In the genomic region with DNA sequence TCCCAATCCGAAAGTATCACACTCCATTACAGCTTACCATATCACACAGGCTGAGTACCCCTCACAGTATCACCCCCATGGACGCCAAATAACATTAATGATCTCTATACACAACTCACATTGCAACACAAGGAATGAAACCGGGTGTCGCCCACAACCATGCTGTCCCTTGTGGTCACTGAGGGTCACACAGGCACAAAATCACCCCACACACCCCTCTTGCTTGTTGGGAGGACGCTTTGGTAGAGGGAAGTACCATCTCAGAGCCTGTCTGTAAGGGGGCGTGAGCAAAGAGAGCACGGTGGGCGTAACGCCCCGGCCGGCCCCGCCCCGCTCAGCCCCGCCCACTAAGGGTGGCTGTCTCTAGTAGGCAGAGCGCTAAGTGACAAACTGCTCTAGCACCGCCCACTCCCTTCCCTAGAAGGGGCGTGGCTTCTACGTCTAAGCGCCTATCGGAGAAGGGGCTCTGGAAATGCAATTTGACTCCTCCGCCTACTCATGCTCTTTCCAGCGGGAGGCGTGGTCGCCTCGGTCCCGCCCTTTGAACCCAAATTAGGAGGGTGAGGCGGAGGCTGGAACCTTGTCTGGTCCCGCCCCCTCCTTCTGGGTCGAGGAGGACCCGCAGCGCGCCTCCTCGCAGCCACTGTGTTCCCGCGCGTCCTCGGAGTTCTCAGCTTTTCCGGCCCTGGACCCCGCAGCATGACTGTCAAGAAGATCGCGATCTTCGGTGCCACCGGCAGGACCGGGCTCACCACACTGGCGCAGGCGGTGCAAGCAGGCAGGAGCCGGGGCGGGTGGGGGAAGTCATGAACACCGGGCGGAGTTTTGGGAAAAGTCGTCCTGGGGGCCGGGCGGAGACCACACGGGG, we compare ENCODE assay signal across 8 mouse cellular contexts. TPM values are rescaled to one million over a fixed set of nuclear protein-coding genes. Genes with fewer than 3 reads are reported as not detected.
DNase-seq lines count a peak whose midpoint lies in the region; ATAC-seq lines count a peak whose summit lies in the region.

A gene (minus strand): TSS at position 268 of the 868 bp plus-strand sequence.
A gene (plus strand): TSS at position 560 of the 868 bp plus-strand sequence.

- DNase-seq in adrenal gland, adult (ENCODE audit: inconsistent age in 2 of 2, low spot score in 1 of 2) = peak; percentile 100
- peak; percentile 100 for DNase-seq in embryo, embryonic 10.5 days (ENCODE audit: low spot score)
- DNase-seq in gastrocnemius, postnatal 14 days = peak; percentile 98
- peak; percentile 98 to 99 for DNase-seq in left cerebral cortex, postnatal 10 days (ENCODE audit: extremely low spot score in 1 of 2, low spot score in 2 of 2)
- peak; percentile 98 for DNase-seq in right cerebral cortex, postnatal 25 days
- DNase-seq in urinary bladder, postnatal 4 days (ENCODE audit: low spot score in 2 of 2) = peak; percentile 98 to 99

- peak; percentile 88 for ATAC-seq in inflammation-experienced regulatory T-cells, adult 6 months
- ATAC-seq in megakaryocyte-erythroid progenitor cell, adult 5-6 weeks (replicated peaks; ENCODE audit: low FRiP score, low TSS enrichment, poor library complexity, severe bottlenecking) = peak; percentile 83

- intact Hi-C loops in gastrocnemius, postnatal 14 days (cut with DNase I; ENCODE audit: low total_unique reads) = no loop called here
- intact Hi-C loops in left cerebral cortex, postnatal 10 days (cut with DNase I) = no loop called here

RNA-seq across cellular contexts. Expression of the first gene that starts in this region (rescaled TPM):
- under 1 TPM; 0.04 to 0.06 TPM for total RNA-seq in gastrocnemius, postnatal 14 days (2021)
- under 1 TPM; 0.12 to 0.23 (median 0.13) TPM for polyA plus RNA-seq in inflammation-experienced regulatory T-cells, adult 6 months (2017; shearing (Covaris generic))
- total RNA-seq in left cerebral cortex, postnatal 10 days (2021) = 10 to 100 TPM; 89.7 to 99.2 TPM
- total RNA-seq in megakaryocyte-erythroid progenitor cell, adult 5-6 weeks (2014; fragmentation: Nextera tagmentation) = 0.09 and 0.37 TPM in 2 replicates
- 0.15 TPM in 1 of 2 replicates, not detected in the other for total RNA-seq in megakaryocyte-erythroid progenitor cell, adult 5-6 weeks (2017)

RNA-seq across cellular contexts. Expression of the second gene that starts in this region (rescaled TPM):
- total RNA-seq in gastrocnemius, postnatal 14 days (2021) = 10 to 100 TPM; 11.8 to 15.9 TPM
- 10 to 100 TPM in 2 of 3 experiments, 1 to 10 TPM in 1; 6.0 to 21.7 (median 17.0) TPM for polyA plus RNA-seq in inflammation-experienced regulatory T-cells, adult 6 months (2017; shearing (Covaris generic))
- 10 to 100 TPM; 11.8 to 12.7 TPM for total RNA-seq in left cerebral cortex, postnatal 10 days (2021)
- 667 and 741 TPM in 2 replicates for total RNA-seq in megakaryocyte-erythroid progenitor cell, adult 5-6 weeks (2014; fragmentation: Nextera tagmentation)
- total RNA-seq in megakaryocyte-erythroid progenitor cell, adult 5-6 weeks (2017) = 183 and 213 TPM in 2 replicates

Comparison
In these comparisons a context has a peak if more than half of its experiments do, and no peak if none do; other contexts are left out.
1. Peak in every context shown above with its lines: DNase-seq and ATAC-seq.
2. RNA of the first gene that starts in this region (total RNA-seq): 89.7 to 99.2 TPM in left cerebral cortex, postnatal 10 days; 0.09 to 0.37 TPM in megakaryocyte-erythroid progenitor cell, adult 5-6 weeks and 0.04 to 0.06 TPM in gastrocnemius, postnatal 14 days; every median in the first group is over 10 times any median in the second.
3. RNA of the second gene that starts in this region (total RNA-seq): 183 to 741 TPM in megakaryocyte-erythroid progenitor cell, adult 5-6 weeks; 11.8 to 15.9 TPM in gastrocnemius, postnatal 14 days and 11.8 to 12.7 TPM in left cerebral cortex, postnatal 10 days; every median in the first group is over 10 times any median in the second.